Mouse (Mus musculus) neural tube, embryonic 12.5 days (tissue): ENCODE results near the gene Zfyve27. TPM values are rescaled to one million over a fixed set of nuclear protein-coding genes. Genes with fewer than 3 reads are reported as not detected.

ENCODE experiments used
- ATAC-seq: fragments of 200-750 bp; cut with Nextera tagmentation; 2 replicates; pipeline ENCODE4 v1.8.0; 2017; ENCODE audit warnings: low read depth, mild to moderate bottlenecking, moderate TSS enrichment, moderate library complexity; ENCODE audit not compliant: low FRiP score
- H3K27ac ChIP-seq: fragments of 300-500 bp; sonication (generic); 2 replicates; pipeline ENCODE4 v1.5.1; 2016
- H3K27me3 ChIP-seq: fragments of 300-500 bp; sonication (generic); replicated peaks from 2 replicates; pipeline ENCODE4 v1.6.1; 2016; ENCODE audit warnings: mild to moderate bottlenecking
- H3K36me3 ChIP-seq: fragments of 300-500 bp; sonication (generic); 2 replicates; pipeline ENCODE4 v1.6.1; 2016; ENCODE audit warnings: mild to moderate bottlenecking
- H3K4me1 ChIP-seq: fragments of 300-500 bp; sonication (generic); 2 replicates; pipeline ENCODE4 v1.6.1; 2016
- H3K4me2 ChIP-seq: fragments of 300-500 bp; sonication (generic); replicated peaks from 2 replicates; pipeline ENCODE4 v1.6.1; 2016; ENCODE audit warnings: mild to moderate bottlenecking
- H3K4me3 ChIP-seq: fragments of 300-500 bp; sonication (generic); 2 replicates; pipeline ENCODE4 v1.5.1; 2016
- H3K9ac ChIP-seq: fragments of 300-500 bp; sonication (generic); 2 replicates; pipeline ENCODE4 v1.6.1; 2016; ENCODE audit warnings: mild to moderate bottlenecking
- H3K9me3 ChIP-seq: fragments of 300-500 bp; sonication (generic); 2 replicates; pipeline ENCODE4 v1.6.1; 2016; ENCODE audit warnings: mild to moderate bottlenecking
- WGBS: fragments of 180-500 bp; shearing (Covaris S2); methylation state at CpG from one replicate; pipeline ENCODE4 v1.1.7; 2016; 5-methylcytosine and 5-hydroxymethylcytosine counted together
- polyA plus RNA-seq: library from polyadenylated mRNA; unstranded; fragments of >200 nt; fragmentation: Nextera tagmentation; extraction: Ambion mirVana; gene quantifications from 2 replicates; pipeline ENCODE4 v1.2.1, GENCODE M21; 2016

Gene Zfyve27
- polyA plus RNA-seq, 1 experiment from 2014 or later, result 59.1 TPM

DNA sequence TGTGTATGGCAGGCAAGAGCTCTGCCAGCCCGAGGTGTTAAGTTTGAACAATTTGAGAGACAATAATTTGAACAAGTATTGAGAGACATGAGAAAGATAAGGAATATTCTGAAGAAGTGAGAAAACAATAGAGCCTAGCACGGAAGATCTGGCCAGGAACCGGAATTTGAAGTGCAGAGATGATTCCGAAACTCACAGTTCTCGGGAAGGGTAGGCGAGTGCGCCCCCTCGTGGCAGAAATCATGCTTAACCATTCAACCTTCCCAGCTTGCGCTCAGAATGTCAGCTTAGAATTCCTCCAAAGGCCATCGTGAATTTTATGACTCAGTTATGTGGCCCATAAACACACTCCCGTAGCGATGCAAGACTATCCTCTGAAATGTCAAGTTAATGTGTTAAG is 2.4 kb downstream of the Zfyve27 start:
- Histone ChIP-seq H3K9ac (no peak overlapping the region), H3K4me3 (no peak overlapping the region), H3K27me3 (peaks cover 22% of the 10 kb centered on the region), H3K4me2 (peak overlapping the region; percentile 33), H3K9me3 (no peaks in the 10 kb centered on the region), H3K4me1 (peaks cover 9% of the 10 kb centered on the region), H3K27ac (no peak overlapping the region), H3K36me3 (no peaks in the 10 kb centered on the region)
- no peak for ATAC-seq
- 3% methylated on average over 12 of the region's 12 CpGs for WGBS

DNA sequence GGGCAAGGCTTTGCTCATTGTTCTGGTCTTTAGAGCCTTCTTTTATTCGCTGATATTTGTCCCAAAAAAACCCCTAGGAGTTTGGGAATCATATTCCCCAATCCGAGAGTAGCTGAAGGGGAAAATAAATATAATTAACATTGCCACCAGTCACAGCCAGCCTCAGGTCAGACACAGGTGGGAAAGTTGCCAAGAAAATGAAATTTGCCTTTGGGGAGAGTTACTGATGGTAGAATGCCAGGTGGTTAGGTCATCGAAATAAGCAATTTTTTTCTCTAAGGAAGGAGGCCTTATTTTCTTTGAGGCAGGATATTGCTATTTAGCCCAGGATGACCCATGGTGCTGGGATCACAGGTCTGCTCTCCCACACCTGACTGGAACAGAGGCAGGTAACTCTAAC is 3.0 kb downstream of the Zfyve27 start:
- Histone ChIP-seq H3K36me3 (no peaks in the 10 kb centered on the region), H3K27me3 (peaks cover 22% of the 10 kb centered on the region), H3K4me3 (no peak overlapping the region), H3K9me3 (no peaks in the 10 kb centered on the region), H3K27ac (no peak overlapping the region), H3K9ac (no peak overlapping the region), H3K4me1 (peaks cover 15% of the 10 kb centered on the region), H3K4me2 (no peak overlapping the region)
- WGBS, result 45% methylated on average over 3 of the region's 3 CpGs
- no peak for ATAC-seq

DNA sequence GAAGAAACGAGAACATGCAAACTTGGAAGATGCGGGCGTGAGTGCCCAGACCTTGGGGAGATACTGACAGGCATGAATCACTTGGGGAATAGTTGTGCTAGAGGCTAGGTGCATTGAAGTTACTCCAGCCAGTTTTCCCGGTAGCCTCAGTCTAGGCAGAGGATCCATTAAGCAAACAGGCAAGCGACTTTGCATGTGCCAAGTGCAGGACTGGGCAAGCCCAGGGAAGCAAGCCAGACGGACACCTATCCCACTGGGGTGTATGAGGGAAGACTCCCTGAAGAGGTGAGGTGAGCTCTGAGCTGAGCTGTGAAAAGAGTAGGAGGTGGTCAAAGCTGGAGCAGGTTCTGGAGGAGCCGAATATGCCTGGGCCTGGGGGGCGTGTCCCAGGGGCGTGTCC is 3.7 kb downstream of the Zfyve27 start:
- ATAC-seq, result no peak
- no peaks in the 10 kb centered on the region for H3K36me3 ChIP-seq
- no peak overlapping the region for H3K9ac ChIP-seq
- H3K4me3 ChIP-seq, result no peak overlapping the region
- H3K27ac ChIP-seq, result no peak overlapping the region
- peaks cover 15% of the 10 kb centered on the region for H3K4me1 ChIP-seq
- peaks cover 22% of the 10 kb centered on the region for H3K27me3 ChIP-seq
- H3K4me2 ChIP-seq, result no peak overlapping the region
- 64% methylated on average over 9 of the region's 9 CpGs for WGBS
- H3K9me3 ChIP-seq, result no peaks in the 10 kb centered on the region

DNA sequence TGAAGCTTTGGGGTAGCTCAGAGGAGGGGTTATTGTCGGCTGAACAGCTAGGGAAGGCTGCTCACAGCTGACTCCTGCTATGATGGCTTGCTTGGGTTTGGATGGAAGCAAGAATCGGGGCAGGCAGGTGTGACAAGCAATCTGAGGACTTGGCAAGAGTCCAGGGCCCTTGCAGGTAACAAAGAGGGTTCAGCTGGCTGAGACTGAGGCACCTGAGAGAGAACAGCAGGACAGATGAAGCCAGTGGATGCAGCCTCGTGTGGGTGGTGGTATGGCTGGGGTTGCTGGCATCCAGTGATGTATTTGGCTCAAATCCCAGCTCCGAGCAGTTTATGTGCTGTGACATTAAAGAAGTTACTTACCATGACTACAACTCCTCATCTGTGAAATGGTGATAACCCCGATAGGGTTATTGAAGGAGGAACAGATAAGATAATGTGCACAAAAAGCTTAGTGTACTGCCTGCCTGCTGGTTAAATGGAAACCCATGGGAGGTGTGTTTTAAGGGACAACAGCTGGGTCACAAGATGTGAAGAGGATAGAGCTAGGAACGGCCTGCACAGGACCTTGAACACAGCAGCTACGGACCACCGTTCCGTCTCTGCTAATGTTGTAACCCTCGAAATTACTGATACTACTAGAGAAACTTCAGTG is 5.7 kb downstream of the Zfyve27 start:
- H3K27ac ChIP-seq, result no peak overlapping the region
- no peak overlapping the region for H3K9ac ChIP-seq
- H3K4me3 ChIP-seq, result no peak overlapping the region
- peaks cover 22% of the 10 kb centered on the region for H3K27me3 ChIP-seq
- WGBS, result 77% methylated on average over 10 of the region's 10 CpGs
- H3K36me3 ChIP-seq, result no peaks in the 10 kb centered on the region
- H3K4me1 ChIP-seq, result peaks cover 10% of the 10 kb centered on the region
- no peak for ATAC-seq
- no peaks in the 10 kb centered on the region for H3K9me3 ChIP-seq
- H3K4me2 ChIP-seq, result peak overlapping the region; percentile 97

DNA sequence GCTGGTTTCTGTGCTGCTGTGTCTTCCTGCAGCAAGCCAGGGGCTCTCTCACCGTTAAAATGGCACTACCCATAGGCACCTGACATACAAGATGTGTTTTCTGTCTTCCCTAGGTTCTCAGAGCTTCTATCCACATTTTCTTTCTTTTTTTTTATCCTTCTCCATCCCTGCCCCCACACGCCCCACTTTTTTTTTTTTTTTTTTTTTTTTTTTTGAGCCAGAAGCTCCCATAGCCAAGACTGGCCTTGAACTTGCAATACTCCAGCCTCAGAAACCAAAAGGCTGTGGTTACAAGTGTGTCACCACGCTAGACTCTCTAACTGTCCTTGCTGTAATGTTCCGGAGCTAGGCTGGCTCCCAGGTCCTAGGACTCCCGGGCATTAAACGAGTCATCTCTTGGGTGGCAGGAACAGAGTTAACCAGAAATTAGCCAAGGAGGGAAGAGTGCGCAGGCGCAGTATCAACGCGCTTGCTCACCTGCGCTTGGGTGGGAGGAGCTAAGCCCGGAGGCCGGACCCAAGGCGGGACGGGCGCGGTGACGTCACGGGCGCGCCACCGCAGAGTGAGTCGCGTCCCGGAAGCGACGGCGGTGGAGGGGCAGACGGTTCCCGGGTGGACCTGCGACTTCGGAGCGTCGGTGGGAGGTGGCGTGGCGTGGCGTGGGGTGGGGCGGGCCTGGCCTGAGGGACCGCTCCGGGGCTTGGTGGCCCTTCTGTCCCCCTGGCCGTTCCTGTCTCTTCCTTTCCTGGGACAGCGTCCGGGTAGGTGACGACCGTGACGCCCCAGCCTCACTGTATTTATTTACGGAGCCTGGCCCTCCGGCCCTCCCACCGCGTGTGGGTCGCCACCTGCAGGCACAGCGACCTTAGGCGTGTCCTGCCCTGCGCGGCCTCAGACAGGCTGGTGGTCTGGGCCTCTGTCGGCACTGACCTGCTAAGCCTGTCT is 6.5 kb downstream of the Zfyve27 start:
- Histone ChIP-seq H3K9ac (peak overlapping the region; percentile 89), H3K4me2 (peak overlapping the region; percentile 97), H3K4me1 (peaks cover 10% of the 10 kb centered on the region), H3K4me3 (peak overlapping the region; percentile 94), H3K9me3 (no peaks in the 10 kb centered on the region), H3K27me3 (peaks cover 22% of the 10 kb centered on the region), H3K36me3 (no peaks in the 10 kb centered on the region), H3K27ac (no peak overlapping the region)
- 2% methylated on average over 56 of the region's 56 CpGs for WGBS
- peak; percentile 90 for ATAC-seq

DNA sequence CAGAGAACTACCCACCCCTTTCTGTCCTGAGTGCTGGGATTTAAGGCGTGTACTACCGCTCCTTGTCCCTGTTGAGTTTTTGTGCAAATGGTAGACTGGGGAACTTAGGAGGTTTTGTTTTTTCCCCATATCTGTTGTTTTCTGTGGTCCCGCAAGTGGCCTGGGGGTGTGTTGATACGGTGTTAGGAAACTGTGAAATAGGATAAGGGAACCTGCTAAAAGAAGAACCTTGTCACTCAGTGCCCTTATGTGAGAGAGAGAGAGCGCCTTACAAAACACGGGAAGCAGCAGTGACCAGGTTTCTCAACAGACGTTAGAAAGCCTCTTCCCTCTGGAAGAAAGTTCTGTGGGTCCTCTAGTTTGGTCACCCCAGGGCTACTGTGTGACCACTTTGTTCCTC is 13.1 kb downstream of the Zfyve27 start:
- peaks cover 26% of the 10 kb centered on the region for H3K36me3 ChIP-seq
- no peak overlapping the region for H3K4me3 ChIP-seq
- H3K9me3 ChIP-seq, result no peaks in the 10 kb centered on the region
- 85% methylated on average over 7 of the region's 7 CpGs for WGBS
- no peak for ATAC-seq
- no peak overlapping the region for H3K4me2 ChIP-seq
- H3K4me1 ChIP-seq, result no peaks in the 10 kb centered on the region
- no peak overlapping the region for H3K27ac ChIP-seq
- H3K9ac ChIP-seq, result no peak overlapping the region
- H3K27me3 ChIP-seq, result no peaks in the 10 kb centered on the region

DNA sequence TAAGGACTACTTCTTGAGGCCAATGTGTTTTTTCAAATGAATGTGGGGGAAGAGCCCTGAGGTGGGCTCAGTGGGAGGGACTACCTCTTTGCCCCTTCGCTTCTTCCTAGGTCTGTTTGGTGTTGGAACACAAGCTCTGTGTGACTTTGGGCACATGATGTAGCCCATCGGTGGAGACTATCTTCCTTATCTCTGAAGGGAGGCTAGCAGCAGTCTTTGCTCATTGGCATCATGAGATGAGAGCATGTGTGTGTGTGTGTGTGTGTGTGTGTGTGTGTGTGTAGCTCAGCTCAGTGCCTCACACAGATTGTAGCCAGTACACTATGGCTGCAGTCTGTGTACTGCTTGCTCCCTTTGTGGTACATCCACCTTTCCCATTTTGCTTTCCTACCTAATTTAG is 13.7 kb downstream of the Zfyve27 start:
- no peak for ATAC-seq
- Histone ChIP-seq H3K36me3 (peaks cover 26% of the 10 kb centered on the region), H3K4me1 (no peaks in the 10 kb centered on the region), H3K4me3 (no peak overlapping the region), H3K27ac (no peak overlapping the region), H3K9ac (no peak overlapping the region), H3K4me2 (no peak overlapping the region), H3K27me3 (no peaks in the 10 kb centered on the region), H3K9me3 (no peaks in the 10 kb centered on the region)
- WGBS, result 98% methylated on average over 2 of the region's 2 CpGs

DNA sequence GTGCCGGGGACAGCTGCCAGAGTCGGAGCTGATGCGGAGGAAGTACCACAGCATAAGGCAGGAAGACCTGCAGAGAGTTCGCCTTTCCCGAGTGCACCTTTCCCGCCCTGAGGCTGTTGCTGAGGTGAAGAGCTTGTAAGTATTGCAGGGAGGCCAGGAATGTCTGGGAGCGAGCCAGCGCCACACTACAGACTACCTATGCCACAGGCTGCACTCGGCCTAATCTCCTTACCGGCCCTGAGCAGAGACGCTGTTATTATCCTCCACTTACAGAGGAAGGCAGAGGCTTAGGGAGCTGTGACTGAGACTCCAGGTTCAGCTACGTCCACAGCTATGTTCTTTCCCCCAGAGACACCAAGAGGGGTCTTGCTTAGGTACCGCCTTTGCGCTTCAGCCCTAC is 15.6 kb downstream of the Zfyve27 start:
- Histone ChIP-seq H3K36me3 (peaks cover 42% of the 10 kb centered on the region), H3K4me3 (no peak overlapping the region), H3K4me2 (no peak overlapping the region), H3K27ac (no peak overlapping the region), H3K9ac (no peak overlapping the region), H3K27me3 (no peaks in the 10 kb centered on the region), H3K4me1 (no peaks in the 10 kb centered on the region), H3K9me3 (no peaks in the 10 kb centered on the region)
- 91% methylated on average over 14 of the region's 14 CpGs for WGBS
- ATAC-seq, result no peak

DNA sequence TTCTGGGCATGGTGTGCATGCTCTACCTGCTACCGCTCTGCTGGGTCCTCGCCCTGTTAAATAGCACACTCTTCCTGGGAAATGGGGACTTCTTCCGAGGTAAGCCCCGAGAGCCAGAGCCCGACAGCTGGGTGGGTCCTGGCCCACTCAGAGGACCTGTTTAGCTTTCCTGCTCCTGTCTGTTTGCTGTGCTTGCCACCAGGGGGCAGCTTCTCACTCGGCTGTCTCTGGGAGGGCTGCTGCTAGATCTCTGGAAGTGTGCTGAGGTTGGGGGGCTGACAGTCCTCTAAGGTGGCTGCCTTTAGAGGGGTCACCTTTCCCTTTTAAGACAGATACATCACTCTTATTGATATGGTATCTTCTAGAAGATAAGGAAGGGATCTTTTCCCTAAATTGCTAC is 18.9 kb downstream of the Zfyve27 start:
- WGBS, result 62% methylated on average over 6 of the region's 6 CpGs
- ATAC-seq, result no peak
- peaks cover 60% of the 10 kb centered on the region for H3K36me3 ChIP-seq

DNA sequence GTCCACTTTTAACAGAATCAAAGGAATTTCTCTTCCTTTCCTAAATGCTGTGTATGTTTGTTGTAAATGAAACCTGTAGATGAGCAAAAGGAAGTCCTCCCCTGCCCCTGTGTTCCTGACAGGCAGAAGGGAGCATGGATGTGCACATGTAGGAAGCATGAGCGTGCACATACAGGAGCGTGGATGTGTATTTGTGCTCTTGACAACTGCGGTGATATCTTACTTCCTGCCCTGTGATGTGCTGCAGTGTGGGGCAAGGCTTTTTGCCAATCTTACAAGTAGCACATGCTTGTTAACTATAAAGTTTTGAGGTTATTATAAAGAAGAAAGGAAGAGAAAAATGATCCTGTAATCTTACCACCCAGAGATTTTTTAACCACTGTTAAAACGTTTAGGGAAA is 26.0 kb downstream of the Zfyve27 start:
- peaks cover 48% of the 10 kb centered on the region for H3K36me3 ChIP-seq

More for the DNA sequence above, 18.9 kb downstream of the Zfyve27 start:
- Histone ChIP-seq H3K4me1 (no peaks in the 10 kb centered on the region), H3K4me3 (no peak overlapping the region), H3K27ac (no peak overlapping the region), H3K4me2 (no peak overlapping the region), H3K27me3 (no peaks in the 10 kb centered on the region), H3K9me3 (no peaks in the 10 kb centered on the region), H3K9ac (no peak overlapping the region)

DNA sequence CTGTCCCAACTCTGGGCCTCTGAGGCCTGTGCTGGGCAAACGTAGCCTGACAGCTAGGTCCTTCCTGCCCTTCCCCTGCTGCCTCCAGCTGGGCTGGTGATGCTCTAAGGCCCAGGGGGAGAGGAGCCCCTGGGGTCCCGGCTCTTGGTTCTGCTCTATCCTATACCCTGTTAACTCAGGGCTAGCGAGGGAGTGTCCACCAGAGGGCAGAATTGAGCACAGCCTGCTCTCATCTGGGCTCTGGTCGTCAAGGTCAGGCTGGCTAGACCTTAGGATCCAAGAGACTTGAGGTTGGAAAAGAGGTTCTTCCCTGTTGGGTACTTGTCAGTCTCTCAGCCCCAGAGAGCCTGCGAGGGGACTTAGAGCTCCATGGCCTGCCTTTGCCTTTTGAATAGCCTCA is 26.7 kb downstream of the Zfyve27 start:
- Histone ChIP-seq H3K27ac (no peak overlapping the region), H3K4me1 (peaks cover 3% of the 10 kb centered on the region; the same call in 1 of the 2 replicates), H3K27me3 (no peaks in the 10 kb centered on the region), H3K36me3 (peaks cover 41% of the 10 kb centered on the region), H3K9ac (no peak overlapping the region), H3K4me2 (no peak overlapping the region), H3K4me3 (no peak overlapping the region), H3K9me3 (no peaks in the 10 kb centered on the region)
- 20% methylated on average over 5 of the region's 5 CpGs for WGBS
- peak; percentile 58; the same call in 1 of the 2 replicates for ATAC-seq

More for the DNA sequence above, 26.0 kb downstream of the Zfyve27 start:
- no peak overlapping the region for H3K27ac ChIP-seq
- H3K4me3 ChIP-seq, result no peak overlapping the region
- WGBS, result 91% methylated on average over 4 of the region's 4 CpGs
- no peak overlapping the region for H3K4me2 ChIP-seq
- H3K9me3 ChIP-seq, result no peaks in the 10 kb centered on the region
- ATAC-seq, result no peak
- H3K27me3 ChIP-seq, result no peaks in the 10 kb centered on the region
- H3K4me1 ChIP-seq, result peaks cover 3% of the 10 kb centered on the region; the same call in 1 of the 2 replicates
- no peak overlapping the region for H3K9ac ChIP-seq

DNA sequence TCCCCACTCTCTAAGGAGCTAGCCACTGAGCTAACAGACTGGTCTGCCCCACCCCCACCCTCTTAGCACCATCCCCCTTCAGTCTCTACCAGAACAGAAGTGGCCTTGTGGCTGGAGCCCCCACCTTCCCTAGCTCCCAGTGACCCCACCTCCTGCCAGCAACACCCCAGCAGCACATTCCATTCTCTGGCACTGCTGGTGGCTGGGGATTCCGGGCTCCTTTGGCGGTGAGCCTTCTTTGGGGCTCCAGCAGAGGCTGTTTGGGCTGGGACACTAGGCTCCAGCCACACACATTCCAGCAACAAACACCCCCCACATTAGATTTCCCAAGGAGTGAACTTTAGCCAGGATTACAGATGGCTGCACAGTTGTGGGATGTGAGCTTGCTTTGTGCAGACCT is 29.6 kb downstream of the Zfyve27 start:
- Histone ChIP-seq H3K27me3 (0 out of 2 replicates have a peak, but pooled peaks cover 3% of the 10 kb centered on the region), H3K9ac (no peak overlapping the region), H3K4me1 (peaks cover 3% of the 10 kb centered on the region; the same call in 1 of the 2 replicates), H3K4me2 (no peak overlapping the region), H3K9me3 (no peaks in the 10 kb centered on the region), H3K4me3 (no peak overlapping the region), H3K27ac (no peak overlapping the region), H3K36me3 (peaks cover 33% of the 10 kb centered on the region)
- WGBS, result 70% methylated on average over 2 of the region's 2 CpGs
- ATAC-seq, result no peak
